Mouse (Mus musculus): Measurements from ENCODE around the gene Ets1. TPM values are rescaled to one million over a fixed set of nuclear protein-coding genes. Genes with fewer than 3 reads are reported as not detected.

Gene Ets1
- total and polyA plus RNA-seq, 3 experiments: 10.0 to 23.5 (median 19.8) TPM

- dilution Hi-C loops (cut with MboI; ENCODE audit: extremely low pct_ligation_motif_present, extremely low pct_unique_long_range_greater_than_20kb, low sequenced_read_pairs): no loop called here
- no peak for DNase-seq (ENCODE audit: extremely low read depth)
- H3K4me2 ChIP-seq (ENCODE audit: insufficient read depth, low read depth, poor library complexity, severe bottlenecking): no peak overlapping the region
These were observed 153.3 kb downstream of the Ets1 start for GRCm38 (mm10) chr9:32789306-32789705.

GRCm38 (mm10) chr9:32791699-32792098, 155.7 kb downstream of the Ets1 start:
- no peak overlapping the region for H3K27ac ChIP-seq (ENCODE audit: insufficient read depth, low read depth)
- H3K9me3 ChIP-seq (replicated peaks; ENCODE audit: low read length): no peaks in the 10 kb centered on the region
- no peaks in the 10 kb centered on the region for H3K79me2 ChIP-seq (replicated peaks; ENCODE audit: control insufficient read depth, extremely low read depth, insufficient read depth, poor library complexity, severe bottlenecking)
- no peaks in the 10 kb centered on the region for H3K27me3 ChIP-seq (replicated peaks)
- dilution Hi-C loops (cut with MboI; ENCODE audit: extremely low pct_ligation_motif_present, extremely low pct_unique_long_range_greater_than_20kb, low sequenced_read_pairs): no loop called here
- TF ChIP-seq CHD2 (IDR thresholded peaks at IDR 0.05; ENCODE audit: low read length) (no peak), ZMIZ1 (IDR thresholded peaks at IDR 0.05; ENCODE audit: low read depth, low read length) (no peak), SMC3 (IDR thresholded peaks at IDR 0.05; ENCODE audit: low read depth, low read length) (no peak), TBP (conservative IDR thresholded peaks at IDR 0.05; ENCODE audit: low read depth, low read length) (no peak), ELF1 (IDR thresholded peaks at IDR 0.05; ENCODE audit: low read depth, low read length) (no peak), MEF2A (IDR thresholded peaks at IDR 0.05; ENCODE audit: borderline replicate concordance, low read depth, low read length) (no peak), MXI1 (IDR thresholded peaks at IDR 0.05; ENCODE audit: low read depth, low read length) (no peak), POLR2A (IDR thresholded peaks at IDR 0.05; ENCODE audit: low read depth, low read length) (no peak)
- no peak overlapping the region for H3K4me3 ChIP-seq (replicated peaks in 1 of 3; ENCODE audit: low read depth in 2 of 3, low read length in 2 of 3, poor library complexity in 1 of 3)
- H3K4me2 ChIP-seq (ENCODE audit: insufficient read depth, low read depth, poor library complexity, severe bottlenecking): no peak overlapping the region
- H3K4me1 ChIP-seq (ENCODE audit: control insufficient read depth in 1 of 2, insufficient read depth in 2 of 2): no peaks in the 10 kb centered on the region; a peak in 1 of 4 replicates
- in situ Hi-C loops (cut with MboI; ENCODE audit: low pct_ligation_motif_present, low pct_unique_long_range_greater_than_20kb, low sequenced_read_pairs): no loop called here
- no peak for DNase-seq (ENCODE audit: extremely low read depth)
- H3K36me3 ChIP-seq (replicated peaks in 1 of 2; ENCODE audit: control insufficient read depth in 1 of 2, insufficient read depth in 1 of 2, low read length in 1 of 2): no peaks in the 10 kb centered on the region
- no peak overlapping the region for H3K9ac ChIP-seq (ENCODE audit: insufficient read depth, low read depth)

More at GRCm38 (mm10) chr9:32789306-32789705, 153.3 kb downstream of the Ets1 start:
- no peaks in the 10 kb centered on the region for H3K36me3 ChIP-seq (replicated peaks in 1 of 2; ENCODE audit: control insufficient read depth in 1 of 2, insufficient read depth in 1 of 2, low read length in 1 of 2)
- no peak overlapping the region for H3K4me3 ChIP-seq (replicated peaks in 1 of 3; ENCODE audit: low read depth in 2 of 3, low read length in 2 of 3, poor library complexity in 1 of 3)
- no peak overlapping the region for H3K9ac ChIP-seq (ENCODE audit: insufficient read depth, low read depth)
- TF ChIP-seq IRF4 (IDR thresholded peaks at IDR 0.05; ENCODE audit: low read depth, low read length): no peak
- TF ChIP-seq ZC3H11A (IDR thresholded peaks at IDR 0.05; ENCODE audit: low read depth, low read length): no peak
- no peak for TF ChIP-seq PAX5 (IDR thresholded peaks at IDR 0.05; ENCODE audit: low read length)
- TF ChIP-seq ZKSCAN1 (IDR thresholded peaks at IDR 0.05; ENCODE audit: borderline replicate concordance, low read depth, low read length): no peak
- no peak for TF ChIP-seq POLR2A (IDR thresholded peaks at IDR 0.05; ENCODE audit: low read depth, low read length)
- no peak for TF ChIP-seq CTCF (conservative IDR thresholded peaks at IDR 0.05 in 1 of 2, IDR thresholded peaks at IDR 0.05 in 1 of 2; ENCODE audit: low read depth in 2 of 2, low read length in 2 of 2)
- TF ChIP-seq NRF1 (IDR thresholded peaks at IDR 0.05; ENCODE audit: low read depth, low read length): no peak
- no peak for TF ChIP-seq ZMIZ1 (IDR thresholded peaks at IDR 0.05; ENCODE audit: low read depth, low read length)
- TF ChIP-seq SMC3 (IDR thresholded peaks at IDR 0.05; ENCODE audit: low read depth, low read length): no peak
- no peak for TF ChIP-seq KAT2A (IDR thresholded peaks at IDR 0.05; ENCODE audit: insufficient replicate concordance, low read length)
- no peak for TF ChIP-seq CHD2 (IDR thresholded peaks at IDR 0.05; ENCODE audit: low read length)
- no peaks in the 10 kb centered on the region; a peak in 1 of 4 replicates for H3K4me1 ChIP-seq (ENCODE audit: control insufficient read depth in 1 of 2, insufficient read depth in 2 of 2)
- no peaks in the 10 kb centered on the region for H3K79me2 ChIP-seq (replicated peaks; ENCODE audit: control insufficient read depth, extremely low read depth, insufficient read depth, poor library complexity, severe bottlenecking)
- in situ Hi-C loops (cut with MboI; ENCODE audit: low pct_ligation_motif_present, low pct_unique_long_range_greater_than_20kb, low sequenced_read_pairs): no loop called here
- H3K27ac ChIP-seq (ENCODE audit: insufficient read depth, low read depth): no peak overlapping the region
- H3K27me3 ChIP-seq (replicated peaks): no peaks in the 10 kb centered on the region
- H3K9me3 ChIP-seq (replicated peaks; ENCODE audit: low read length): no peaks in the 10 kb centered on the region

Data from CH12.LX (cell line).